Mouse (Mus musculus): ENCODE results near the gene Rpl10a.
"Not testable (repeated sequence)": the region's sequence is repeated elsewhere in the genome, so short reads cannot be mapped to it uniquely, and the experiment has no call there.

Rpl10a gene

DNA sequence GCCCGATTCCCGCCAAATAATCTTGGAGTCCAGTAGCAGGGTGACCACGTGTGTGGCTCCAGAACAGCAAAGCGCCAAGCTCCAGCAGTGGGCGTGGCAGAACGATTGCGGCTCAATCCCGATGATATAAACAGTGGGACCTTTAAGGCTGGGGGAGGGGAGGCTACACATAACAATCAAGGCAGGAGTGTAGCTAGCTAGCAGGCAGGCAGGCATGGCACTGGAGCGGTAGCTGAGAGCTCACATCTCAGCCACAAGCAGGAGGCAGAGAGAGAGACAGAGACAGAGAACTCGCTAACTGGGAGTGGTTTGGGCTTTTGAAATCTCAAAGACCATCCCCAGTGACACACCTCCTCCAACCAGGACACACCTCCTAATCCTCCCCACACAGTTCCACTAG is 23.1 kb upstream of the Rpl10a start:
- in situ Hi-C loops (cut with MboI; ENCODE audit: unreplicated experiment in 2 of 2) = loop anchor here (5.0 to 10.0 kb wide), 4 partner anchors 70 to 220 kb away; partner anchors contain the start of genes Def6 (in 2 of the 2), Ppard (in 2 of the 2) and Tcp11 (in 1 of the 2)

DNA sequence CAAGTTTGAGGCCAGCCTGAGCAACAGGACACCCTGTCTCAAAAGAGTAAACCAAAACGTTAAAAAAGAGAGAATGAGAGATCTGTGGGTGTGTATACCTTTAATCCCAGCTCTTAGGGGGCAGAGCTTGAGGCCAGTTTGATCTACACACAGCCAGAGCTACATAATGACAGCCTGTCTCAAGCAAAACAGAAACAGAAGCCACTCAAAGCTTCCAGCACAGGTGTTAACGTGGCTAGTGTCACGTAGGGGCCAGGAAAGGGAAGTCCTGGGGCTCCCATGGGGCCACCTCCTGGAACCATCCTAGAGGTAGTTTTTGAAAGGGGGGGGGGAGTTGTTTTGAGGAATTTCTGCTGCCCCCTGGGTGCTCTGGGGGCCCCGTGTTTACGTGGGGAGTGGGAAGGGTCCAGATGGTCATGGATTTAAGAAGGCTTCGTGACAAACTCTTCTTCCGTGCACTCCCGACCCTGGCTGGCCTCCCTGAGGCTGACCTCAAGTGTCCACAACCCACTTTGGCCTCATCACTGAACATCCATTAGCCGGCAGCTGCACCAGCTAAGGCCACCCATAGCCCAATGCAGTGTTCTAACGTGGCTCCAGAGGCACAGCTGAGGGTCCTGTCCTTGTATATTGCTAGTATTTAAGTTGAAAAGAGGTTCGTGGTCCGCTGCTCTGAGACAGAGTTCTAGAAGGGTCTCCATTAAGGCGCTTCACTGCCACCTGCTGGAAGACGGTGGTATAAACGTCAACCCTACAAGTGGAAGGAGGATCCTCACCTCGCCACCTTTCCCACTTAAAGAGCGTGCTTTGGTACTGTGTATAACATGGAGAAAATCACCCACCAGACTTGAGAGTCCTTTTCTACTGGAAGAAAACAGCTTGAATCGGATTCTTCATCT is 19.7 kb upstream of the Rpl10a start:
- in situ Hi-C loops (cut with MboI; ENCODE audit: unreplicated experiment in 2 of 2) = loop anchor here (5.0 to 10.0 kb wide), 4 partner anchors 74 to 224 kb away; partner anchors contain the start of genes Def6 (in 2 of the 2), Ppard (in 2 of the 2) and Tcp11 (in 1 of the 2)

DNA sequence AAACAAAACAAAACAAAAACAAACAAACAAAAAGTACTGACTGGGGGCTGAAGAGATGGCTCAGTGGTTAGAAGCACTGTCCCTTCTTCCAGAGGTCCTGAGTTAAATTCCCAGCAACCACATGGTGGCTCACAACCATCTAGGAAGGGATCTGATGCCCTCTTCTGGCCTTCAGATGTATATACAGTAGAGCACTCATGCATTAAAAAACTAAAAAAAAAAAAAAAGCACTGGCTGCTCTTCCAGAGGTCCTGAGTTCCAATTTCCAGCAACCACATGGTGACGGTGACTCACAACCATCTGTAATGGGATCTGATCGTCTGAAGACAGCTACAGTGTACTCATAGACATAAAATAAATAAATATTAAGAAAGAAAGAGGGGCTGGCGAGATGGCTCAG is 17.4 kb upstream of the Rpl10a start:
- in situ Hi-C loops (cut with MboI; ENCODE audit: unreplicated experiment in 2 of 2) = no loop called here

DNA sequence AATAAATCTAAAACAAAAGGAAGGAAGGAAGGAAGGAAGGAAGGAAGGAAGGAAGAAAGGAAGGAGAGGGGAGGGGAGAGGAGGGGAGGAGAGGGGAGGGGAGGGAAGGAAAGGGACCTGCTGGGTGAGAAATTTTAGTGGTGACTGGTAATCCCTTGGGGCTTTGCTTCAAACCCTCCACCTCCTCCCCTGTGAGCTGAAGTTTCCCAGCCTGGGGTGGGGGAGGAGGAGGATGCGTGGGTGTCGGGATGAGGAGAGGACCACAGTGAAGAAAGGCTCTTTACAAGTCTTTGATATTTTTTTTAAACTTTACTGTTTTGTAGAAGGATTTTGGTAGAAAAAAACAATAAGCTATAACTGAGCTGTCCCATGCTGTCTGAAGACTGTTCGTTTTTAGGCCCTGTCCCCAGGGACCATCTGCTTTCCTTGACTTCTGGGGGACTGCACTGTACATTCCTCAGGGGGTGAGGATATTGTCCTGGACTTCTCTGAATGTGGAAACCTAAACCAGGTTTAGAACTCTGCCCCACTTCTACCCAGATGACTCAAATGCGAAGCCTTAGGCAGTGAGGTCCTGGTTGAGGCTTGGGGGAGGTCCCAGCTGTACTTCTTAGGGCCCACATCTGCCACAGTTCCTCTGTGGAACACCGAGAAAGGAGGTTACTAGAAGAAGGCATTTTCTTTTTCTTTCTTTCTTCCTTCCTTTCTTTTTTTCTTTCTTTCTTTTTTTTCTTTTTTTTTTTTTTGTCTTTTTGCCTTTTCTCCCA is 16.7 kb upstream of the Rpl10a start:
- in situ Hi-C loops (cut with MboI; ENCODE audit: unreplicated experiment in 2 of 2) = no loop called here

DNA sequence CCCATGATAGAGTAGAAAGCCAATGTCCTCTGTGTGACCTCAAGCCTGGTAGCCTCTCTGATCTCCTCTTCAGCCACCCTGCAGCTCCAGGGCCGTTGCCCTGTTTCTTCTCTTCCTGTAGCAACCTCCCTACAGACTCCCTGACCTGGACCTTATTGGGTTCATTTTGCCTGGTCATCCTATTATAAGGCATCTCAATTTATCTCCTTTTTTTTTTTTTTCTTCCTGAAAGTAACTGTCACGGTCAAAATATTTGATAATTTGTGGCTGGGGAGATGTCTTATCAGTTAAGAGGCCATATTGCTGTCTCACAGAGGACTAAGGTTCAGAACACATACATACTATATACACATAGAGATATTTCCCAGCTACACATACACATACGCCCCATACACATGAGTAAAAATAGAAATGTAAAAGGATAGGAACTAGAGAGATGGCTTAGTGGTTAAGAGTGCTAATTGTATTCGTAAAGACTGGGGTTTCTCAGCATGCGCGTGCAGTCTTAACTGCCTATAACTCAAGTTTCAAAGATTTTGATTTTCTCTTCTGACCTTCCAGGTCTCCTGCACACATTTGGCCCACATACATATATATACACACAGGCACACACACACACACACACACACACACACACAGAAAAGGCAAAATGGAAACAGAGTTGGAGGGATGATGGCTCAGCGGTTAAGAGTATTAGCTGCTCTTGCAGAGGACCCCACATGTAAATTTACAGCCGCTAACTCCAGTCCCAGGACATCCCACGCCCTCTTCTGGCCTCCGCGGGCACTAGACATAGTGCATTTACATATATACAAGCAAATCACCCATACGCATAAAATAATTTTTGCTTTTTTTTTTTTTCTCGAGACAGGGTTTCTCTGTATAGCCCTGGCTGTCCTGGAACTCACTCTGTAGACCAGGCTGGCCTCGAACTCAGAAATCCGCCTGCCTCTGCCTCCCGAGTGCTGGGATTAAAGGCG is 15.7 kb upstream of the Rpl10a start:
- in situ Hi-C loops (cut with MboI; ENCODE audit: unreplicated experiment in 2 of 2) = no loop called here

DNA sequence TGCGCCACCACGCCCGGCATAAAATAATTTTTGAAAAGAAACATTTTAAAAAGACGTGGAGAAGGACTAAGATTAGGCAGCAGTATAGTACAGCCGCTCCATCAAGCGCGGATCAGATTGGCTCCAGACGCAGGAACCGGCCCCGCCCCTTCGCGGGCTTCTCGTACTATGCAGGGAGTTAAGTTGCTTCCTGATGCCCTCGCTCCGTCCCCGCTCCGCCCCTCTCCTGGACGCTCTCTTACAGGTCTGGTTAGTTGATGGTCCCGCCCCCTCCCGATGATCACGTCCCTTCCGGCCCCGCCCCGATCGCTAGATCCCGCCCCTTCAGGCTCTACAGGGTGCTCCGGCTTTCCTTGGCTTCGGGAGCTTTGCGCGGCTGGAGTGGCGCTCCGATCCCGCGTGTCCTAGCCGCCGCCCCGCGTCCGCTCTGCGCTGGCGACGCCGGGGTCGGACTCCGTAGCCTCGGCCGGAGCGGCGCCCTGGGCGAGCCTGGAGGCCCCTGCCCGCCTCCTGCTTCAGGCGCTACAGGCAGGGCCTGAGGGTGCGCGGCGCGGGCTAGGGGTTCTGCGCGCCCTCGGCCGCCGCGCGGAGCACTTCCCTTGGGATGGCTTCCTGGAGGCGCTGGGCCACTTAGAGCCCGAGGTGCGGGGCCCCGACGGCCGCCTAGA is 14.9 kb upstream of the Rpl10a start, which contains the start of gene Fance:
Gene Fance, plus strand, starts transcription at position 308 of the 668 bp plus-strand sequence.
- in situ Hi-C loops (cut with MboI; ENCODE audit: unreplicated experiment in 2 of 2) = no loop called here

DNA sequence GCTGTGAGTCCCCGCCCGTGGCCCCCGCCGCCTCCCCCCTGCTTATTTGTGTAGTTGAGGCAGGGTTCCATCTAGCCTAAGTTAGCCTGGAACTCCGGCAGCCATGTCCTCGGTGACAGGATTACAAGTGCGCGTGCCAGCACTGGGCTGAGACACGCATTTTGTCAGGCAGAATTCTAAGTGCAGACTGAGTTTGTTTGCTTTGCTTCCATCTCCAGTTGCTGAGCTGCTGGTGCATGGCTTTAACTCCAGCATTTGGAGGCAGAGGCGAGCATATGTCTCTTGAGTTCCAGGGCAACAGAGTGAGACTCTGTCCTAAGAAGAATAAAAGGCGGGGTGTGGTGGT is 14.4 kb upstream of the Rpl10a start:
- in situ Hi-C loops (cut with MboI; ENCODE audit: unreplicated experiment in 2 of 2) = no loop called here

DNA sequence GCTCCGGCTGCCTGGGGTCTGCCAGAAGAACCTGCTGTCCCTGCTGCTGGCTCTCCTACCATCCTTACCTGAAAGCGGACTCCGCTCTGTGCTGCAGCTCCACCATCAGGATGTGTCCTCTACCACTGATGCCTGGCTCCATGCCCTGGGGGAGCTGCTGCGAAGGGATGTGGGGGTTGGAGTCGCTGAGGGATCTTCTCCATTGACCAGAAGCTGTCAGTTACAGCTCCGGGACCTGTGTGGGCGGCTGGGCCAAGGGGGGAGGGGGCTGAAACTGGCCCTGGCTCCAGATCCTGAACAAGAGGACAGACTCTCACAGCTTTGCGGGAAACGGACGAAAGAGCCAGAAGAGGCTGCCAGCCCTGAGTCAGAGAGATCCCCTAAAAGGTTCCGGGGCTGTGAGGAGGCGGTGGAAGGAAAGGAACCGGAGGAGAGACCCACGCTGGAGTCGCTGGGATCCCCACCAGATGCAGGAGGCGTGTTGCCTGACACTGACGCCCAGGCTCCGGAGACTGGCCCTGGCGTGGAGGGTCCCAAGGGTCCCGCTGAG is 12.6 kb upstream of the Rpl10a start:
- in situ Hi-C loops (cut with MboI; ENCODE audit: unreplicated experiment in 2 of 2) = no loop called here

DNA sequence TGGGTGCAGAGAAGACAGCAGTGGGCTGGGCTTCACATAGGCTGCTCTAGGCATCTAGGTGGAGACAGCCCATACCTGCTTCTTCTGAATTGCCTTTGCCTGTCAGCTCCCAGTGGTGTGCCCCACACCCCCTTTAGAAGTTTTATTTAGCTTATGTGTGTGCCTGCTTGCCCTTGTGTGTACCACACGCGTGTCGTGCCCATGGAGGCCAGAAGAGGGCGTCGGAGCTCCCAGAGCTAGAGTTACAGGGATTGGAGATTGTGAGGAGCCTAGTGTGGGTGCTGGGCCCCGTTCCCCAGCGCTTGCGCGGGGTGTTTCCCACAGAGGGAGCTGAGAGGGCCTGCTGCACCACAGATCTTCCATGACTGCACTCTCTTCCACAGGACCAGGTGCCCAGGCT is 11.8 kb upstream of the Rpl10a start:
- in situ Hi-C loops (cut with MboI; ENCODE audit: unreplicated experiment in 2 of 2) = no loop called here

DNA sequence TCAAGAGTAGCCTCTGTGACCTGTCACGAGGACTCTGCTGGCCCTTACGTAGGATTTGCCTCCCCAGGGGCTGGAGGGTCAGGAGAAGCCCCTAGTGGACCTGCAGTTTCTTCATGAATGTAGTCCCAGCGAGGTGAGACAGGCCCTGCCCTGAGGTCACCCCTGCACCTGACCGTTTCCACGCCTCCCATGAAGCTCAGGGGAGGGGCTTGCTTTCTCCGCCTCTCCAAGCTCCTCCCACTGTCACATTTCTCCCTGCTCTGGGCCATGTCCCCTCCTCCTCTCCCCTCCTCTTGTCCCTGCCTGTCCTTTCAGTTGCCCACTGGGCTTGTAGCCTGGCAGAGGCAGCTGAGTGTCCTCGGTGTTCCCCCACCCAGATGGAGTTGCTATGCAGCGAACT is 11.2 kb upstream of the Rpl10a start:
- in situ Hi-C loops (cut with MboI; ENCODE audit: unreplicated experiment in 2 of 2) = no loop called here

DNA sequence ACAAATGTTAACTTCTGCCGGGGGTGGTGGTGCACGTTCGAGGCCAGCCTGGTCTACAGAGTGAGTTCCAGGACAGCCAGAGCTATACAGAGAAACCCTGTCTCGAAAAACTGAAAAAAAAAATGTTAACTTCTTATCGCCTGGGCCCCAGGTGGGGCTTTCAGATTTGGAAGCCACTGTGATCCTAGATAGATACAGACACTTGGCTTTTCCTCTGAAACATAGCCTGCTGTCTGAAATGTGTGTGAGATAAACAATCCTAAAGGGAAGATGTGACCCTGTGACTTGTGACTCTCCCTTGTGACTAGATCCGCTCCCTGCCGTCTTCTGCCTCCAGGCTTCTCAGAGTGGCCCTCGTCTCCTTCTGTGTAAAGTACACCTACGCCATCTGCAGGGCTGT is 10.5 kb upstream of the Rpl10a start:
- in situ Hi-C loops (cut with MboI; ENCODE audit: unreplicated experiment in 2 of 2) = no loop called here

DNA sequence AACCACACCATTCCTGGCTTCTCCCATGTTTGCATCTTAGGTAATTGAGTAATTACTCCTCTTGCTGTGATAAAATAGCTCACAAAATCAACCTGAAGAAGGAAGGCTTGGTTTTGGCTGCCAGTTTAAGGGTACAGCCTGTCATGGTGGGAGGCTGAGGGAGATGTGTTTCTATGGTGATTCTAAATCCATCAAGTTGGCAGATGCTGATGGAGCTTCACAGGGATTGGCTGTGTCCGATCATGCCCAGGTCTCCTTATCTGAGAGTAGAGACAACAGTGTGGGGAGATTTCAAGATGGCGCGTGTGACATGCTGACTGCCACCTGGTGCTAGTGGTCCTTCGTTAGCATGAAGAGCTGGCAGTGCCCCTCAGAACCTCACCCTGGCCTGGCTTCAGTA is 6.6 kb upstream of the Rpl10a start:
- in situ Hi-C loops (cut with MboI; ENCODE audit: unreplicated experiment in 2 of 2) = no loop called here

DNA sequence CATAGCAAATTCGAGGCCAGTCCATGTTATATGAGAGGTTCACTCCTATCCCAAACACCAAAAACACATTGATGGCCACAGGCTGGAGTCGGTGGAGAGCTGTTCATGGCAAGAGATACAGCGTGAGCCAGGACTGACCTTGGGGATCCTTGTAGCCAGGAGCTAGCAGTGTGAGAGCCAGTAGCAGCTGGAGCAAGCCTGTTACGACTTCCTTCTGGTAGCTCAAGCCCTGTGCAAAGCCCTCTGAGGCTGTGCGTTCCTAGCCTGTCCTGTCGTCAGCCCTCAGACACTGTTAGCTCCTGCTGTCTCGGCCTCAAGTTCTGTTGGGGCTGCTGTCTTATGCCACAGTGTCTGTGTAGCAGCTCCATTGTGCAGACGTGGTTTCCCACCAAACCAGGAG is 4.5 kb upstream of the Rpl10a start:
- in situ Hi-C loops (cut with MboI; ENCODE audit: unreplicated experiment in 2 of 2) = no loop called here

DNA sequence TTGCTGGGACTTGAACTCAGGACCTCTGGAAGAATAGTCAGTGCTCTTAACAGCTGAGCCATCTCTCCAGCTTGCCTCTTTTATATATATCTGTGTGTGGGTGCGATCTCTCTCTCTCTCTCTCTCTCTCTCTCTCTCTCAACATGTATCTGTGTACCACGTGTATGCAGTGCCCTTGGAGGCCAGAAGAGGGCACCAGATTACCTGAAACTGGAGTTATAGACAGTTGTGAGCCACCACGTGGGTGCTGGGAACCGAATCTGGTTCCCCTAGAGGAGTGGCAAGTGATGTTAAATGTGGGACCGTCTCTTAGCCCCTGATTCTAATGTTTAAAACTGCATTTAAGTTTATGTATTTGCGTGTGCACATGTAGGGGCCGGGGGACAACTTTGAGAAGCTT is 3.9 kb upstream of the Rpl10a start:
- in situ Hi-C loops (cut with MboI; ENCODE audit: unreplicated experiment in 2 of 2) = not testable (repeated sequence)

DNA sequence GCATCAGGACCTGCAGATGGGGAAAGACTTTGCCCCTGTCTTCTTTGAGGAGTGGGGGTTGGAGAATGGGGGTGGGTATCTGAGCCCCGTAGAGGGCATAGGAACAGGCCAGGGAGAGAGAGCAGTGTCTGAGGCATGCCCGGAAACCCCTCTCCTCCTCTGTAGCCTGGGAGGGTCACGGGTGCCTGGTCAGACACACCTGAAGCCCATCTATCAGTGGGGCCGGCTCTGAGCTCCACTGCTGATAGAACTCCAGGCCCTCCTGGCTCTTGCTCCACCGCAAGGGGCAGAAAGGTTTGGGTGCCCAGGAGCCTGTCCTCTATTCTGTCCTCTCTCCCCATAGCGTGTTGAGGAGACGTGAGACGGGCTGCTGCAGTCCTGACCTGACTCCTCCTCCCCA is 2.5 kb upstream of the Rpl10a start:
- in situ Hi-C loops (cut with MboI; ENCODE audit: unreplicated experiment in 2 of 2) = no loop called here

DNA sequence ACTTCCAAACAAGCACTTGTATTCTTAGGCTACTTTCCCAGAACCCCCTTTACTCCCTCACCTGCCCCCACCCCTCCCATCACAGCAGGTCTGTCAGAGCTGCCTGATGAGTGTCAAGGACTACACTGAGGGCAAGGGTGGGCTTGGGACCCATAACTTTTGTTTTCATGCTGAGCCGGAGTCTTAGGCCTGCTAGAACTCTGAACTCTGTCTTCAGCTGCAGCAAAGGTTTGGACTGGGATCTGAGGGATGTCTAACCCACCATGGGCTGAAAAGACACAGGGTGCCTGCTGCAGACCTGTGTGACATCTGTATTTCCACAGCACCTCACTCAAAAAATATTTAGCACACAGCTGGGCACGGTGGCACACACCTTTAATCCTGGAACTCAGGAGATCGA is 1.3 kb upstream of the Rpl10a start:
- in situ Hi-C loops (cut with MboI; ENCODE audit: unreplicated experiment in 2 of 2) = no loop called here

DNA sequence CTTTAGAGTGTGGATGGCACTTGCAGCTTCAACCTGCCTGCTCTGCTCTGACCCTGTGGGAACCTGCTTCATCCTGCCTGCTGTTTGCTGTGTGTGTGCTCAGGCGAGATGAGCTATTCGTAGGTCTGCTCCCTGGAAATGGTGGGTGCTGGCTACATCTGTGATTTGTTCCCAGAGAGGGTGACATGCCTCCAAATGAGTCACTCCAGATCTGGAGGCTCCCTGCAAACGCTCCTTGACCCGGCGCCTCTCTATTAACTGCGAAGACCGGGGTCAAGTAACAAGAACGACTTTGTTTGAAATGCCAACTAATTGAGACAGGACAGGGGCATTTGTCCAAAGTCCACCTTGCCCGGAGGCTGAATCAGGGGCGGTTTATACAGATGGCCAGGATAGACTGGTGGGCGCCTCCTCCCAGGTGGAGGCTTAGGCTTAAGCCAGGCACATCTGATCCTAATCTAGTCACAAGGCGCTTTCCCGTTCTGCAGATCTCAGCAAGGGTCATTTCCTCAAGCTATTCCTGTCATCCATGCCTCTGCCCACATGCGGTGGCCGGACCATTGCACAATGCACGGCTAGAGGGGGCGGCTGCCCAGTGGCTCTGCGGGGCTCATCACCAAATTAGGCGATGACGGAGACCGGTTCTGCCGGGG is 472 bp upstream of the Rpl10a start:
- in situ Hi-C loops (cut with MboI; ENCODE audit: unreplicated experiment in 2 of 2) = no loop called here

DNA sequence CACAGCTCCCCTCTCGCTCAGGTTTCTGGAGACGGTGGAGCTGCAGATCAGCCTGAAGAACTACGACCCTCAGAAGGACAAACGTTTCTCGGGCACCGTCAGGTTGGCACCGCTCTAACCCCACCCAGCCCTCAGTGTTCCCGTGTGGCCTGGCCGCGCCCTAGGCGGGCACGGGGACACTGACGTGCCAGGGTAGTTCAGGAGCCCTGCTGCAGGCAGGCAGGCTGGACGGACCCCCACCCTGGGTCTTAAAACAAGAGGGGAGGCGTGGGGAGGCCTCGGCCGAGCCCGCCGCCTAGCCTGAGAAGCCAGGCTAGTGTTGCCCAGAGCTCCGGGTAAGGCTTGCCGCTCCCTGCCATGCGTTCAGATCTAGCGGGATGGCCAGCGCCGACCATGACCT is 675 bp downstream of the Rpl10a start:
- in situ Hi-C loops (cut with MboI; ENCODE audit: unreplicated experiment in 2 of 2) = no loop called here

Data from v-Abl transformed pro-B cells (cell line).